Mouse (Mus musculus): ENCODE data around the gene Auts2. TPM values are rescaled to one million over a fixed set of nuclear protein-coding genes. Genes with fewer than 3 reads are reported as not detected.

Auts2 gene
- polyA plus RNA-seq, 1 experiment from 2014 or later = 69.8 TPM

DNA sequence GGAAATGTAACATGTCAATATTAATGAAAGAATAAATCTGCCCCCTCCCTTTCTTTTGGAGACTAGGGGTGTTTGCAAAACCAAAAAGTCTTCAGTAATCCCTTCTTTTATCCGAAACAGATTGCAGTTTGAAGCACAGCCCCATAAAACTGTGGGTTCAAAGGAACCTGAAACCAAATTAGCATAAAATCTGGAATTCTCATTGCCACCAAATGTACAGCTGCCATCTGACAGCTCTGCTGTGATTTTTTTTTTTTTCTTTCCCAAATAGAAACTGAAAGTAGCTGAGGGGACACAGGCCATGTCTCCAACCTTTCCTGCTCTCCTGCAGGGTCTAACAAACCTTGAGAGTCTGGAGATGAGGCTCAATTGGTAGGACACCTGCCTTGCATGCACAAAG, 996.7 kb downstream of the Auts2 start:
- H3K36me3 ChIP-seq = no peaks in the 10 kb centered on the region
- H3K4me2 ChIP-seq = no peak overlapping the region
- H3K4me3 ChIP-seq = no peak overlapping the region
- no peak overlapping the region for H3K27ac ChIP-seq
- WGBS = 37% methylated on average over 1 of the region's 1 CpGs
- H3K4me1 ChIP-seq = peaks cover 34% of the 10 kb centered on the region
- H3K9me3 ChIP-seq = no peaks in the 10 kb centered on the region
- no peaks in the 10 kb centered on the region for H3K27me3 ChIP-seq
- H3K9ac ChIP-seq = no peak overlapping the region
- no peak for ATAC-seq (ENCODE audit: insufficient number of reproducible peaks, insufficient read depth, low FRiP score, low TSS enrichment, low read depth)

- Histone ChIP-seq H3K9ac (no peak overlapping the region), H3K4me3 (no peak overlapping the region), H3K36me3 (no peaks in the 10 kb centered on the region), H3K9me3 (no peaks in the 10 kb centered on the region), H3K4me2 (no peak overlapping the region), H3K4me1 (peaks cover 29% of the 10 kb centered on the region), H3K27ac (no peak overlapping the region), H3K27me3 (no peaks in the 10 kb centered on the region)
- whole genome bisulfite sequencing = 88% methylated on average over 7 of the region's 7 CpGs
- no peak for ATAC-seq (ENCODE audit: insufficient number of reproducible peaks, insufficient read depth, low FRiP score, low TSS enrichment, low read depth)
Observed at GRCm38 (mm10) chr5:131544381-131544780, 998.8 kb downstream of the Auts2 start.

- Histone ChIP-seq H3K4me1 (peaks cover 28% of the 10 kb centered on the region), H3K36me3 (peaks cover 3% of the 10 kb centered on the region; the same call in 1 of the 2 replicates), H3K9me3 (no peaks in the 10 kb centered on the region), H3K4me3 (peak overlapping the region; percentile 95), H3K9ac (peak overlapping the region; percentile 98), H3K4me2 (peak overlapping the region; percentile 72), H3K27me3 (no peaks in the 10 kb centered on the region), H3K27ac (peak overlapping the region; percentile 98)
- ATAC-seq (ENCODE audit: insufficient number of reproducible peaks, insufficient read depth, low FRiP score, low TSS enrichment, low read depth) = peak; percentile 85
- WGBS = under 1% methylated on average over 60 of the region's 68 CpGs
Observed at GRCm38 (mm10) chr5:131538311-131538915, 1004.7 kb downstream of the Auts2 start.

- peak overlapping the region; percentile 98 for H3K9ac ChIP-seq
- H3K27ac ChIP-seq = peak overlapping the region; percentile 98
- H3K4me2 ChIP-seq = peak overlapping the region; percentile 72
- under 1% methylated on average over 40 of the region's 48 CpGs for WGBS
- H3K4me3 ChIP-seq = peak overlapping the region; percentile 95
- H3K4me1 ChIP-seq = peaks cover 33% of the 10 kb centered on the region
- H3K36me3 ChIP-seq = peaks cover 9% of the 10 kb centered on the region
- no peaks in the 10 kb centered on the region for H3K27me3 ChIP-seq
- H3K9me3 ChIP-seq = no peaks in the 10 kb centered on the region
- ATAC-seq (ENCODE audit: insufficient number of reproducible peaks, insufficient read depth, low FRiP score, low TSS enrichment, low read depth) = peak; percentile 49
Observed at GRCm38 (mm10) chr5:131537831-131538310, 1005.3 kb downstream of the Auts2 start.

- H3K36me3 ChIP-seq = peaks cover 10% of the 10 kb centered on the region
- under 1% methylated on average over 42 of the region's 44 CpGs for WGBS
- ATAC-seq (ENCODE audit: insufficient number of reproducible peaks, insufficient read depth, low FRiP score, low TSS enrichment, low read depth) = peak; percentile 56; the same call in 1 of the 2 replicates
Observed at GRCm38 (mm10) chr5:131537155-131537830, 1005.9 kb downstream of the Auts2 start.

DNA sequence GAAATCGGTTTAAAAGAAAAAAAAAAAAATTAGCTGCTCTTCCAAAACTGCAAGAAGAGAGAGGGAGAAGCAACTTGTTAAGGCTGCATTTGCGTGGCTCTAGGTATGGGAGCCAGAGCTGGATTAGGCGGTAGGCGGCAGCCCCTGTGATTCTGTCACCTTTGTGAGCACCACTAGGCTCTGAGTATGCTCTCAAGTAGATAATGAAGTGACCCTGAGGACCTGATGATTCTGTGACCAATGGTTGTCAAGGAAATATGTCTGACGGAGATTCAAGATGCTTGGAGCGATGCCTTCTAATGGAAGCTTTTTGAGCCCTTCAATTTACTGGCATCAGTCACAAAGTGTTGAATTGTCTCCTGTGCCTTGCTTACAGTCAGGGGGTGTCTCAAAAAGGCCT, 1007.4 kb downstream of the Auts2 start:
- 0 out of 2 replicates have a peak overlapping the region, but pooled peaks have one; percentile 69 for H3K27ac ChIP-seq
- ATAC-seq (ENCODE audit: insufficient number of reproducible peaks, insufficient read depth, low FRiP score, low TSS enrichment, low read depth) = no peak

More at GRCm38 (mm10) chr5:131537155-131537830, 1005.9 kb downstream of the Auts2 start:
- no peaks in the 10 kb centered on the region for H3K9me3 ChIP-seq
- H3K27me3 ChIP-seq = no peaks in the 10 kb centered on the region
- H3K4me1 ChIP-seq = peaks cover 36% of the 10 kb centered on the region
- peak overlapping the region; percentile 98 for H3K9ac ChIP-seq
- H3K4me2 ChIP-seq = peak overlapping the region; percentile 72
- peak overlapping the region; percentile 95 for H3K4me3 ChIP-seq
- peak overlapping the region; percentile 98 for H3K27ac ChIP-seq

DNA sequence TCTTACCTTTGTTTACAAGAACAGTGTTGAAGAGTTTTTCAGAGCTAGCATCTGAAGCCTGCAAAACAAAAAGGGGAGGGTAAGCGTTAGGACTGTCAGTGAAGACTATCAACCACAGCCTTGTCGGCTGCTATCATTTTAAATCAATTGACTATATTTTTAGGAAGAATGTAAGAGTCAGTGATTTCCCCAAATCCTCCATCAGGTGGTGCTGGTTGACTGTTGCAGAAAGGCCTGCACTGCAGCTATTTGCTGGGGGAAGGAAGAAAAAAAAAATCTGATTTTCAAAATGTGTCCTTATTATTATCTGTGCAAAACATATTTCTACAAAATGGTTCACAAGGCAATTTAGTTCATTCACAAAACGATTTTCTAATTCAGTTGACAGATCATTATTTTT, 1009.3 kb downstream of the Auts2 start:
- ATAC-seq (ENCODE audit: insufficient number of reproducible peaks, insufficient read depth, low FRiP score, low TSS enrichment, low read depth) = no peak
- H3K4me2 ChIP-seq = peak overlapping the region; percentile 46
- no peaks in the 10 kb centered on the region for H3K27me3 ChIP-seq
- WGBS = 14% methylated on average over 3 of the region's 3 CpGs
- H3K27ac ChIP-seq = no peak overlapping the region
- no peak overlapping the region for H3K9ac ChIP-seq
- H3K36me3 ChIP-seq = peaks cover 22% of the 10 kb centered on the region
- peak overlapping the region; percentile 23; the same call in 1 of the 2 replicates for H3K4me3 ChIP-seq
- peaks cover 59% of the 10 kb centered on the region for H3K4me1 ChIP-seq
- no peaks in the 10 kb centered on the region for H3K9me3 ChIP-seq

More for the DNA sequence above, 1007.4 kb downstream of the Auts2 start:
- Histone ChIP-seq H3K4me2 (peak overlapping the region; percentile 72), H3K4me1 (peaks cover 51% of the 10 kb centered on the region), H3K27me3 (no peaks in the 10 kb centered on the region), H3K36me3 (peaks cover 10% of the 10 kb centered on the region), H3K9me3 (no peaks in the 10 kb centered on the region), H3K9ac (peak overlapping the region; percentile 98), H3K4me3 (peak overlapping the region; percentile 95)
- WGBS = 13% methylated on average over 6 of the region's 6 CpGs

- Histone ChIP-seq H3K36me3 (peaks cover 22% of the 10 kb centered on the region), H3K4me1 (peaks cover 74% of the 10 kb centered on the region), H3K4me2 (peak overlapping the region; percentile 46), H3K27me3 (no peaks in the 10 kb centered on the region), H3K27ac (no peak overlapping the region), H3K4me3 (peak overlapping the region; percentile 5; the same call in 1 of the 2 replicates), H3K9me3 (no peaks in the 10 kb centered on the region), H3K9ac (no peak overlapping the region)
- 55% methylated on average over 15 of the region's 15 CpGs for WGBS
- ATAC-seq (ENCODE audit: insufficient number of reproducible peaks, insufficient read depth, low FRiP score, low TSS enrichment, low read depth) = no peak
Observed at GRCm38 (mm10) chr5:131531744-131532552, 1011.2 kb downstream of the Auts2 start.

GRCm38 (mm10) chr5:131530828-131531227, 1012.3 kb downstream of the Auts2 start:
- no peak for ATAC-seq (ENCODE audit: insufficient number of reproducible peaks, insufficient read depth, low FRiP score, low TSS enrichment, low read depth)
- no peak overlapping the region for H3K27ac ChIP-seq
- no peaks in the 10 kb centered on the region for H3K9me3 ChIP-seq
- no peaks in the 10 kb centered on the region for H3K27me3 ChIP-seq
- H3K4me3 ChIP-seq = no peak overlapping the region
- peak overlapping the region; percentile 46; the same call in 1 of the 2 replicates for H3K4me2 ChIP-seq
- WGBS = 59% methylated on average over 2 of the region's 2 CpGs
- H3K4me1 ChIP-seq = peaks cover 76% of the 10 kb centered on the region
- peaks cover 22% of the 10 kb centered on the region for H3K36me3 ChIP-seq
- no peak overlapping the region for H3K9ac ChIP-seq

DNA sequence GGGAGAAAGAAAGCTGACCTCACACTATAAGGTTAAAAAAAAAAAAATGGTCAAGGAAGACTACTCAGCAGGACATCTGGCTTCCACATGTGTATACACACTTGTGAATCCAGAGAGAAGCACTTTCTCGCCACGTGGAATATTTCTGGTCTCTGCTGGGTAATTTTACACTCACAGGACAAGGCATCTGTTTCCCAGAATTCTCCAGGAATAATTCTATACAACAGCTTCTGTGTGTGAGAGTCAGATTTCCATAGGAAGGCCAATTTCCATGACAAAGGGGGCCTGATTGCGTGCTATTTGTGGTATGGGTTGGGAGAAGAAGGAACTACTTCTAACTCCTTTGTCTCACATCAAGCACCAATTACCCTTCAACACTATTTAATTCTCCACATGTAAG, 1016.5 kb downstream of the Auts2 start:
- H3K36me3 ChIP-seq = peaks cover 12% of the 10 kb centered on the region; the same call in 1 of the 2 replicates
- H3K4me3 ChIP-seq = no peak overlapping the region
- no peak overlapping the region for H3K9ac ChIP-seq
- peaks cover 72% of the 10 kb centered on the region for H3K4me1 ChIP-seq
- no peaks in the 10 kb centered on the region for H3K9me3 ChIP-seq
- H3K27ac ChIP-seq = peak overlapping the region; percentile 19; the same call in 1 of the 2 replicates
- no peaks in the 10 kb centered on the region for H3K27me3 ChIP-seq
- no peak overlapping the region for H3K4me2 ChIP-seq
- ATAC-seq (ENCODE audit: insufficient number of reproducible peaks, insufficient read depth, low FRiP score, low TSS enrichment, low read depth) = no peak
- WGBS = 6% methylated on average over 3 of the region's 3 CpGs

DNA sequence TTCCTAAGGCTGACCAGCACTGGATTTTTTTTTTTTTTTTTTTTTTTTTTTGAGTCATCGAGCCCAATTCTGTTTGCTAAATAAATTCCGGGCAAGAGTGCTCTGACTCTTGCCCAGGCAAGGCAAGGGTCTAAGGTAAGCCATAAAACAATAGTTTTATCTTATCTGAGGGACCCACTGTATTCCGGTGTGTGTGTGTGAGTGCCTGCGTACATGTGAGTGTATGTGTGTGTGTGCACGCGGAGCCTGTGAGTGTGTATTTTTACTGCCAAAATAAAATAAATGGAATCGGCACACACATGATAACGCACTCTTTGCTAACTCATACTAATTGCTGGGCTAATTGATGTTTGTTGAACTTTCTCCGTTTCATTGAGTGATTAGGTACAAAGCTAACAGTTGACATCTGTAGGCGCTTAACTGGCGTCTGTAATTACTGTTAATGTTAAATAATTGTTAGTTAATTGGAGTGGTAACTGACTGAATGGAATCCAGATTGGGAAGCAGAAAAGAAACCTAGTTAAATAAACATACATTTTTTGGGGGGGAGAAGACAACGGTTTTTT, 1018.2 kb downstream of the Auts2 start:
- H3K9ac ChIP-seq = no peak overlapping the region
- no peak for ATAC-seq (ENCODE audit: insufficient number of reproducible peaks, insufficient read depth, low FRiP score, low TSS enrichment, low read depth)
- peaks cover 59% of the 10 kb centered on the region for H3K4me1 ChIP-seq
- WGBS = 53% methylated on average over 12 of the region's 12 CpGs
- H3K27ac ChIP-seq = no peak overlapping the region
- H3K4me2 ChIP-seq = no peak overlapping the region
- peaks cover 9% of the 10 kb centered on the region; the same call in 1 of the 2 replicates for H3K36me3 ChIP-seq
- H3K27me3 ChIP-seq = no peaks in the 10 kb centered on the region
- H3K4me3 ChIP-seq = no peak overlapping the region
- H3K9me3 ChIP-seq = no peaks in the 10 kb centered on the region
